Mouse (Mus musculus): ENCODE measurements around the gene Fbxo28. TPM values are rescaled to one million over a fixed set of nuclear protein-coding genes. Genes with fewer than 3 reads are reported as not detected.

Fbxo28 gene
- polyA plus RNA-seq, 1 experiment from 2014 or later: 22.3 TPM

DNA sequence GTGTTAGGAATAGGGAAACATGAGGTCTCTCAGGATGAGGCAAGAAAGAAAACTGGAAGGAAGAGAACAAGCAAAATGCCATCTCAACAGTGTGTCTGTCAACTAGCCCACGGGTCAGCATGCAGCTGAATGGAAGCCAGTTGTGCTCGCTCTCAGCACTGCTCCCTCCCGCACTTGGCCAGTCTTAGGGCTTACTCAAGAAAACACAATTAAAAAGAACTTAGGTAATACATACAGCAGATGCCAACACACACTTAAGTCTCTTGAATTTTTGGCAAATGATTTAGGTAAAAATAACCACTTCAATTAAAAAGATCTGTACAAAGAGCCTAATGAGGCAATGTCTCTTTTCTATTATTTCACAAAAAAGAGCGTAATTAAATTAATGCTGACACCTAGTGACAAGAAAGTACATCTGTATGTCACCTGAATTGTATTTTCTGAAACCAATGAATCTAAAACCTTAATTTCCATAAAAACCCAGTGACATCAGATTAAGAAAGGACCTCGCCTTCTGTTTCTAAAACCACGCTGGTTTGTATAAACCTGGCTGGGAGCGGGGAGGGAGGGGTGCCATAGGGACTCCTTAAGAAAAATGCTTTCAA, 2.4 kb downstream of the Fbxo28 start:
- ATAC-seq (ENCODE audit: borderline replicate concordance, extremely low read depth, low FRiP score, low TSS enrichment): no peak
- Histone ChIP-seq H3K9ac (no peak overlapping the region), H3K27me3 (no peaks in the 10 kb centered on the region), H3K4me3 (no peak overlapping the region), H3K36me3 (peaks cover 5% of the 10 kb centered on the region; the same call in 1 of the 2 replicates), H3K9me3 (no peaks in the 10 kb centered on the region), H3K4me1 (peaks cover 14% of the 10 kb centered on the region), H3K27ac (no peak overlapping the region), H3K4me2 (0 out of 2 replicates have a peak overlapping the region, but pooled peaks have one; percentile 79)
- 83% methylated on average over 7 of the region's 7 CpGs for WGBS

DNA sequence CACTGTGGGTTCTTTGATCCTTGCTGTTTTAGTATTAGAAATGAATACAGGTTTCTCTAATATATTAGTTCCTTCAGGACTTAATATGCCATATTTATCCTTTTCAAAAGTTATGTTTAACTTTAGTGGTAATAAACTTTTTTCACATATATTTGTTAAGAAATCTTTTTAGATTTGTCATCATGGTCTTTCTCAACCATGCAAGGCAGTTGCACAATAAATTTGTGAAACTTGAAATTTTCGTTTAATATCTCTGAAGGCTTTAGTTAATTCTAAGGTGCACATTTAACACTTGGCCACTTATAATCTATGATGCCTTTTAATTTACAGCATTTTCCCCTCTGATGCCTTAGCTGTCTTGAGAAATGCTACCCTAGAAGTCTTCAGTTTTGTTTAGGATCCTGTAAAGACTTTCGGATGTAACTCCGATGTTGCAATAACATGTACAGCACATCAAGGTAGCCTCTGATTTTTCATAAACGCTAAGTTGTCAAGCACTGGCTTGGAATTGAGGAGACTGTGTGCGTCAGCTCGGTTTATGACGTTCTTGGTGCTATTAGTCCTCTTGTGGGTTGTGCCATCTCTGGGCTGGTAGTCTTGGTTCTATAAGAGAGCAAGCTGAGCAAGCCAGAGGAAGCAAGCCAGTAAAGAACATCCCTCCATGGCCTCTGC, 7.5 kb downstream of the Fbxo28 start:
- peaks cover 11% of the 10 kb centered on the region for H3K36me3 ChIP-seq
- 90% methylated on average over 7 of the region's 7 CpGs for WGBS
- no peak for ATAC-seq (ENCODE audit: borderline replicate concordance, extremely low read depth, low FRiP score, low TSS enrichment)

DNA sequence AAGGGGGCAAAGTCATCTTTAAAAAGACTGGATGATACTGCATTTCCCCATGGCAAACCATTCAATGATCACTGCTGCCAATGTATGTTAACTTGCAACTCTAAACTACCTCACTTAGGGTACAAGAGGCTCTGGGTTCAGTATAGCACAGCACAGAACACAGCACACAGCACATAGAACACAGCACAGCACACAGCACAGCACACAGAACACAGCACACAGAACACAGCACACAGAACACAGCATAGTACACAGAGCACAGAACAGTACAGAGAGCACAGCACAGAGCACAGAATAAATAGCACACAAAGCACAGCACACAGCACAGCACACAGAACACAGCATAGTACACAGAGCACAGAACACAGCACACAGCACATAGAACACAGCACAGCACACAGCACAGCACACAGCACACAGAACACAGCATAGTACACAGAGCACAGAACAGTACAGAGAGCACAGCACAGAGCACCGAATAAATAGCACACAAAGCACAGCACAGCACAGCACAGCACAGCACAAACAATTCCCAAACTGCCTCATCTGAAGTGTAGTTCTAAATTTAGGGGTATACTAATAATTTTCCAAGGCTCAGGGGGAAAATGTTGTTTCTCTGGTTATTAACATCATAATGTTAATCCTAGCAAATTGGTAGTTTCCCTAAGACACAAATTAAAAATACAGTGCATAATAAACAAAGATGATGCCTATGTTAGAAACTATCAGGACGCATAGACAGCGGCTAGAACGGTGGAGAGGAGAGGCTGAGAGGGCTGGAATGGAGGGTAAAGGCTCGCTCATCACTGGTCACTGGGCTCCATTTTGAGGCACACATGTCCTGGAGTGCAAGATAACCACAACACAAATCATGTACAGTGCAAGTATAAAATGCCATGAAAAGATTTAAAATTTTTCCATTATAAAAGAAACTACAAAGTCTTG, 9.1 kb downstream of the Fbxo28 start:
- no peak overlapping the region for H3K9ac ChIP-seq
- peaks cover 16% of the 10 kb centered on the region for H3K36me3 ChIP-seq
- H3K4me1 ChIP-seq: no peaks in the 10 kb centered on the region
- no peak overlapping the region for H3K4me3 ChIP-seq
- no peak for ATAC-seq (ENCODE audit: borderline replicate concordance, extremely low read depth, low FRiP score, low TSS enrichment)
- no peak overlapping the region for H3K4me2 ChIP-seq
- no peak overlapping the region for H3K27ac ChIP-seq
- 88% methylated on average over 5 of the region's 5 CpGs for WGBS
- H3K27me3 ChIP-seq: no peaks in the 10 kb centered on the region
- no peaks in the 10 kb centered on the region for H3K9me3 ChIP-seq

More for the DNA sequence above, 7.5 kb downstream of the Fbxo28 start:
- H3K9me3 ChIP-seq: no peaks in the 10 kb centered on the region
- no peak overlapping the region for H3K4me3 ChIP-seq
- no peaks in the 10 kb centered on the region for H3K4me1 ChIP-seq
- no peak overlapping the region for H3K27ac ChIP-seq
- H3K4me2 ChIP-seq: no peak overlapping the region
- no peak overlapping the region for H3K9ac ChIP-seq
- no peaks in the 10 kb centered on the region for H3K27me3 ChIP-seq

DNA sequence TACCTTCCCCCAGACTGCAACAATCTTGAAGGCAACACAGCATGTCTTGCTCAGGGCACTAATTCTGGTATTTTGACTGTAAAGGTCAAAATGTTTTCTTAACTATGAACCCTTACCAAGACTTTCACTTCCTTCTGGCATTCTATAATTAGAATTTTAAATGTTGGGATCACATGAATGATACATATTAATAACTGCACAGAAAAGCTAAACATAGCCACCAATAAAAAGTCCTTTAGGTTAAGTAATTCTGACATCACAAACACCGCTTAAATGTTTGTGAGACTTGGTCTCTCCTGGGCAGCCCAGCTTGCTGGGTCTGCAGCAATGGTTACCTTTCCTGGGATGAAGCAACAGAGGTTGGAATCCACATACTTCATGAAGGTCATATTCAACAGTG, 15.5 kb downstream of the Fbxo28 start:
- H3K4me2 ChIP-seq: no peak overlapping the region
- H3K9ac ChIP-seq: no peak overlapping the region
- WGBS: 90% methylated on average over 1 of the region's 1 CpGs
- no peaks in the 10 kb centered on the region for H3K27me3 ChIP-seq
- ATAC-seq (ENCODE audit: borderline replicate concordance, extremely low read depth, low FRiP score, low TSS enrichment): no peak
- no peak overlapping the region for H3K27ac ChIP-seq
- no peaks in the 10 kb centered on the region for H3K4me1 ChIP-seq
- H3K9me3 ChIP-seq: no peaks in the 10 kb centered on the region
- H3K36me3 ChIP-seq: peaks cover 66% of the 10 kb centered on the region
- no peak overlapping the region for H3K4me3 ChIP-seq

DNA sequence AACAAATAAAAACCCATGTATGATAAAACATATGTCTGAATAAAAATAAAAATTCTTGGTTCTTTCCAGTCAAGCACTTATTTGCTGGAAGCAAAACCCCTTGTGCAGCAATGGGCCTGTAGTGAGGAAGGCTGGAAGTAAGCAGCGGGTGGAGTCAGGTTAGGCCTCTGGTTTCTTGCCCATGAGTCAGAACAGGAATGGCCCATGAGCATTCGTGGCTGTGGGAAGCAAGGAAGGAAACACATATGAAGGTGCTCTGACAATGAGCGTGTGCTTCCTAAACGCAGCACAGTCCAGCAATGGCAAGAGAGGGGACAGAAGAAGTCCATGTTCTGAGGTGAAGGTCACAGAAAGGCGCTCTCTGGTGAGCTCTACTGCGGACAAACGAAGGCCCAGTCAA, 16.9 kb downstream of the Fbxo28 start:
- 91% methylated on average over 7 of the region's 7 CpGs for WGBS

DNA sequence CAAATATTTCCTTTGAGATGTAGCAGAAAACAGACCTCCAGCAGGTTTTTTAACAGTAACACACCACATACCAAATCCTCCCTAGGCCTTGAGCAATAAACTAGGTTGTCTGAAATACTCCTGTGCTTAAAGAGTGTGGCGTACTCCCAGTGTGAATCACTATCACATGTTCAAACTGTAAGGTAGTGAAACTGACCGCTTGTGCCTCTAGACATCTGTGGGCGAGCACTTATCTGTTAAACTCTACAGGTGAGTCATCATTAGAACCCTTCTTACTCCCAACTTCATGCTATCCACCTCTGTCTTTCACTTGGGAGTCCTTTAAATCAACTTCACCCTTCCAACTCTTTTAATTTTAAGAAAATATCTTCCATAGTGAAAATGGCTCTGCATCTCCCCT, 18.3 kb downstream of the Fbxo28 start:
- Histone ChIP-seq H3K4me2 (no peak overlapping the region), H3K9me3 (no peaks in the 10 kb centered on the region), H3K4me3 (no peak overlapping the region), H3K36me3 (peaks cover 72% of the 10 kb centered on the region), H3K27ac (no peak overlapping the region), H3K4me1 (no peaks in the 10 kb centered on the region), H3K27me3 (no peaks in the 10 kb centered on the region), H3K9ac (no peak overlapping the region)
- 91% methylated on average over 3 of the region's 3 CpGs for WGBS
- no peak for ATAC-seq (ENCODE audit: borderline replicate concordance, extremely low read depth, low FRiP score, low TSS enrichment)

More for the DNA sequence above, 16.9 kb downstream of the Fbxo28 start:
- peaks cover 71% of the 10 kb centered on the region for H3K36me3 ChIP-seq
- no peaks in the 10 kb centered on the region for H3K9me3 ChIP-seq
- H3K9ac ChIP-seq: no peak overlapping the region
- no peaks in the 10 kb centered on the region for H3K4me1 ChIP-seq
- H3K4me3 ChIP-seq: no peak overlapping the region
- H3K27ac ChIP-seq: no peak overlapping the region
- no peaks in the 10 kb centered on the region for H3K27me3 ChIP-seq
- no peak for ATAC-seq (ENCODE audit: borderline replicate concordance, extremely low read depth, low FRiP score, low TSS enrichment)
- H3K4me2 ChIP-seq: no peak overlapping the region

DNA sequence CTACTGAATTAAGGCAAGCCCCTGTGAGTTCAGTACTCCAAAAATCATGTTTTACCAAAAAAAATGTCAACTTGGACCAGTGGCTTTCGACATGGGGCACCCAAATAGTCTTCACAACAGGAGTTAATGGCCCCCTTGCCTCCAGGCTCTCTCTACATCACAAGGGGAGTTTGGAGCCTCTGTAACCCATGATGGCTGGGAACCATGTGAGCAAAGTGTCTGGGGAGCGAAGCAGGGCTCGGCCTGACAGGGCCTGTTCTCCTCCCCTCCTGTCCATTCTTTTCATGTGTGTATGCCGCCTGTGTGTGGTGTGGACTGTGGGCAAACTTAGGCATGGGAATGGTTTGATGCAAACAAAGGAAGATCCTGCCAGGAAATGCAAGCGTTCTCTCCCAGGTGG, 27.2 kb downstream of the Fbxo28 start:
- H3K4me1 ChIP-seq: no peaks in the 10 kb centered on the region
- no peak for ATAC-seq (ENCODE audit: borderline replicate concordance, extremely low read depth, low FRiP score, low TSS enrichment)
- H3K4me3 ChIP-seq: no peak overlapping the region
- no peaks in the 10 kb centered on the region for H3K27me3 ChIP-seq
- H3K27ac ChIP-seq: no peak overlapping the region
- H3K9me3 ChIP-seq: no peaks in the 10 kb centered on the region
- WGBS: 94% methylated on average over 5 of the region's 5 CpGs
- H3K4me2 ChIP-seq: no peak overlapping the region
- peaks cover 54% of the 10 kb centered on the region for H3K36me3 ChIP-seq
- no peak overlapping the region for H3K9ac ChIP-seq

DNA sequence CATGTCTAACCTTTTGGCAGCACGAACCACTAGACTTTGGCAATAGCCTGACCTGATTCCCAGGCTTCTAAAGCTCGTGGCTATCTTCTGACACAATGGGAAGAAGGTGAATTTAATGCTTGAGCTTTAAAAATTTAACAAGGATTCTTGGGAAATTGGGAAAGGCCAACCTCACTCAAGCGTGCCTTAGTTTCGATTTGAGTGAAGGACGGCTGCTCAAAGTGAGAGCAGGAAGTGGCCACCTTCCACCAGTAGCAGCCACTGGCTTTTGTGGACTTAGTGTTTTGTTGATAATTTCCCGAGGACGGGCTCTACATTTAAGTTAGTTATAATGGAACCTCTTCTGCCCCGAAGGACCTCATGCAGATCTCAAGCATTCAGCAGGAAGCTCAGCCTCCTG, 28.2 kb downstream of the Fbxo28 start:
- Histone ChIP-seq H3K27ac (no peak overlapping the region), H3K9ac (no peak overlapping the region), H3K27me3 (no peaks in the 10 kb centered on the region), H3K4me1 (no peaks in the 10 kb centered on the region), H3K9me3 (no peaks in the 10 kb centered on the region), H3K36me3 (peaks cover 47% of the 10 kb centered on the region), H3K4me3 (no peak overlapping the region), H3K4me2 (no peak overlapping the region)
- ATAC-seq (ENCODE audit: borderline replicate concordance, extremely low read depth, low FRiP score, low TSS enrichment): no peak
- WGBS: 89% methylated on average over 8 of the region's 8 CpGs

DNA sequence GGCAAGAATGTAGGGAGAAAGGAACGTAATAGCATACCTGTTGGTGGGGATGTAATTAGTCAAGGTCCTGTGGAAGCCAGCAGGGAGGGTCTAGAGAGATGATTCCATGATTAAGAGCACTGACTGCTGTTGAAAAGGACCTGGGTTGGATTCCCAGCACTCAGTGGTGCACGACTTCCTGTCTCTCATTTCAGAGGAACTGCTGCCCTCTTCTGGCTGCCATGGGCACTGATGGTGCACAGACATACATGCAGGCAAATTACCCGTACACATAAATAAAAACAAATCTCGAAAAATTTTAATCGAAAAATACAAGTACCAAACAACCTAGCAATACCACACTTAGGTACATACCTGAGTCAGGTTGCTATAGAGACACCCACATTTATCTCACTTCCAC, 30.1 kb downstream of the Fbxo28 start:
- no peak for ATAC-seq (ENCODE audit: borderline replicate concordance, extremely low read depth, low FRiP score, low TSS enrichment)
- peaks cover 29% of the 10 kb centered on the region for H3K36me3 ChIP-seq
- no peak overlapping the region for H3K4me2 ChIP-seq
- H3K4me3 ChIP-seq: no peak overlapping the region
- no peaks in the 10 kb centered on the region for H3K27me3 ChIP-seq
- H3K4me1 ChIP-seq: no peaks in the 10 kb centered on the region
- no peaks in the 10 kb centered on the region for H3K9me3 ChIP-seq
- H3K9ac ChIP-seq: no peak overlapping the region
- no peak overlapping the region for H3K27ac ChIP-seq
- 95% methylated on average over 5 of the region's 5 CpGs for WGBS

DNA sequence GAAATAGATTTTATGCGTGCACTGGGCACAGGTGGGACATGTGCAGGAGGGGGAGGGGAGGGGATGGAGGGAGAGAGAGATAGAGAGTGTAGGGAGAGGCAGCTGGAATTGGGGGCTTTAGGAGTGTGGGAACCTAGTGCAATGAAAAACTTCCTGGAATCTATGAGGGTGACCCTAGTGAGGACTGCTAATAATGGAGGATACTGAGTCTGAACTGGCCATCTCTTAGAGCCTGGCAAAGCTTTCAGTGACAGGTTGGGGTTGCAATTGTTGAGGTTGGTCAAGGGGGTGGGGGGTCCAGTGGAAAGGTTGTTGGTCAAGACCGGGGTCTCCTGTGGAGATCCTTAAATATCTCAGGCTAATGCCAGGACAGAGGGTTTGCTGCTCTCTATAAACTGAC, 31.1 kb downstream of the Fbxo28 start:
- no peaks in the 10 kb centered on the region for H3K4me1 ChIP-seq
- no peak for ATAC-seq (ENCODE audit: borderline replicate concordance, extremely low read depth, low FRiP score, low TSS enrichment)
- H3K9ac ChIP-seq: no peak overlapping the region
- peaks cover 21% of the 10 kb centered on the region for H3K36me3 ChIP-seq
- H3K4me3 ChIP-seq: no peak overlapping the region
- H3K4me2 ChIP-seq: no peak overlapping the region
- WGBS: 71% methylated on average over 2 of the region's 2 CpGs
- H3K27ac ChIP-seq: no peak overlapping the region
- no peaks in the 10 kb centered on the region for H3K9me3 ChIP-seq
- H3K27me3 ChIP-seq: no peaks in the 10 kb centered on the region

DNA sequence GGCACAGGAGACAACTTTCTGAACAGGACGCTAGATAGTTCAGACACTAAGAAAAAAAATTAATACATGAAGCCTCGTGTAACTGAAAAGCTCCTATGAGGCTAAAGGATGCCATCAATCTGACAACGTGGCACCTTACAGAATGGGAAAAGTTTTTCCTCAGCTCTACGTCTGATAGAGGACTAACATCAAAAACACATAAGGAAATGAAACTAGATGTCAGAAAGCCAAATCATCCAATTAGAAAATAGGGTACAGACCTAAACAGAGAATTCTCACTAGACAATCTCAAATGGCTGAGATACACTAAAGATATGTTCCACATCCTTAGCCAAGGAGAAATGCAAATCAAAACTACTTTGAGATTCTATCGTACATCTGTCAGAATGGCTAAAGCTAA, 32.0 kb downstream of the Fbxo28 start:
- H3K4me2 ChIP-seq: no peak overlapping the region
- no peak overlapping the region for H3K9ac ChIP-seq
- H3K4me3 ChIP-seq: no peak overlapping the region
- H3K9me3 ChIP-seq: no peaks in the 10 kb centered on the region
- WGBS: 67% methylated on average over 5 of the region's 5 CpGs
- ATAC-seq (ENCODE audit: borderline replicate concordance, extremely low read depth, low FRiP score, low TSS enrichment): no peak
- H3K27ac ChIP-seq: no peak overlapping the region
- H3K36me3 ChIP-seq: peaks cover 12% of the 10 kb centered on the region
- H3K4me1 ChIP-seq: no peaks in the 10 kb centered on the region
- H3K27me3 ChIP-seq: no peaks in the 10 kb centered on the region

DNA sequence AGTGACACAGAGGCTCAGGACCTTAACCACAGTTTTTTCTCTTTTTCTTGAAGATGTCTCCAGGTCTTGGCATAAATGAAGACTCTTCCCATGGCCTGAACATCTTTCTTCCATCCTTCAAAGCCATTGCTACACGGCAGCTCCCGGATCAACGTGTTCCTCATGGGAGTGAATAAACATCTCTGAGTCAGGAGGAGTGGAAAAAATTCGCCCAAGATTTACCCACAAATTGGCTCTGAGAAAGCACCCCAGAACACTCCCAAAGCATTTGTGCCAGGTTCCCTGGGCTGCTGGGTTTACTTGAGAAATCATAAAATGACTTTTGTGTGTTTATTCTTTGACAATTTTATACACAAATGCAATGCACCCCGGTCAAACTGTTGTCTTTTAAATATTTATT, 38.5 kb downstream of the Fbxo28 start:
- no peak overlapping the region for H3K27ac ChIP-seq
- H3K9me3 ChIP-seq: no peaks in the 10 kb centered on the region
- no peak overlapping the region for H3K9ac ChIP-seq
- no peak overlapping the region for H3K4me2 ChIP-seq
- H3K36me3 ChIP-seq: no peaks in the 10 kb centered on the region
- H3K4me1 ChIP-seq: no peaks in the 10 kb centered on the region
- 81% methylated on average over 5 of the region's 5 CpGs for WGBS
- no peak overlapping the region for H3K4me3 ChIP-seq
- no peaks in the 10 kb centered on the region for H3K27me3 ChIP-seq
- no peak for ATAC-seq (ENCODE audit: borderline replicate concordance, extremely low read depth, low FRiP score, low TSS enrichment)
